Mouse (Mus musculus): ENCODE data around the gene Dync2h1.
"Not testable (repeated sequence)": the region's sequence is repeated elsewhere in the genome, so short reads cannot be mapped to it uniquely, and the experiment has no call there.

The Dync2h1 gene

GRCm38 (mm10) chr9:7184172-7184896, at the start of gene Dync2h1, which contains the start of gene Dcun1d5:
Gene Dync2h1, minus strand, starts transcription at chr9:7184446.
Gene Dcun1d5, plus strand, starts transcription at chr9:7184520.
- DNase-seq, result peak; percentile 92

- peak; percentile 6 for DNase-seq
Observed at GRCm38 (mm10) chr9:7221460-7221859, 37.2 kb upstream of the Dync2h1 start.

GRCm38 (mm10) chr9:7221024-7221423, 36.8 kb upstream of the Dync2h1 start:
- DNase-seq, result peak; percentile 30

- DNase-seq, result peak; percentile 18
Observed at GRCm38 (mm10) chr9:7216240-7216639, 32.0 kb upstream of the Dync2h1 start.

- not testable (repeated sequence) for DNase-seq
Observed at GRCm38 (mm10) chr9:7190694-7191093, 6.4 kb upstream of the Dync2h1 start.

- no peak for DNase-seq
Observed at GRCm38 (mm10) chr9:7184897-7185291, 648 bp upstream of the Dync2h1 start.

- DNase-seq, result peak; percentile 87
Observed at GRCm38 (mm10) chr9:7176618-7177610, 7.3 kb downstream of the Dync2h1 start.

- DNase-seq, result no peak
Observed at GRCm38 (mm10) chr9:7173756-7174155, 10.5 kb downstream of the Dync2h1 start.

GRCm38 (mm10) chr9:7167339-7167998, 16.8 kb downstream of the Dync2h1 start:
- DNase-seq, result no peak

- DNase-seq, result no peak
Observed at GRCm38 (mm10) chr9:7160688-7161087, 23.6 kb downstream of the Dync2h1 start.

GRCm38 (mm10) chr9:7159718-7160117, 24.5 kb downstream of the Dync2h1 start:
- DNase-seq, result no peak

GRCm38 (mm10) chr9:7158605-7159004, 25.6 kb downstream of the Dync2h1 start:
- no peak for DNase-seq

- DNase-seq, result no peak
Observed at GRCm38 (mm10) chr9:7154391-7154790, 29.9 kb downstream of the Dync2h1 start.

- DNase-seq, result no peak
Observed at GRCm38 (mm10) chr9:7122863-7123262, 61.4 kb downstream of the Dync2h1 start.

- DNase-seq, result no peak
Observed at GRCm38 (mm10) chr9:7110166-7110565, 74.1 kb downstream of the Dync2h1 start.

GRCm38 (mm10) chr9:7101361-7101760, 82.9 kb downstream of the Dync2h1 start:
- no peak for DNase-seq

GRCm38 (mm10) chr9:7074625-7075024, 109.6 kb downstream of the Dync2h1 start:
- DNase-seq, result no peak

- DNase-seq, result no peak
Observed at GRCm38 (mm10) chr9:7070846-7071245, 113.4 kb downstream of the Dync2h1 start.

- DNase-seq, result peak; percentile 51
Observed at GRCm38 (mm10) chr9:7050588-7050987, 133.7 kb downstream of the Dync2h1 start.

GRCm38 (mm10) chr9:7042635-7043273, 141.5 kb downstream of the Dync2h1 start:
- DNase-seq, result no peak

GRCm38 (mm10) chr9:7041231-7041630, 143.0 kb downstream of the Dync2h1 start:
- no peak for DNase-seq

- no peak for DNase-seq
Observed at GRCm38 (mm10) chr9:7032553-7032952, 151.7 kb downstream of the Dync2h1 start.

GRCm38 (mm10) chr9:7015600-7015999, 168.6 kb downstream of the Dync2h1 start:
- no peak for DNase-seq
